Mouse (Mus musculus) hindbrain, embryonic 12.5 days (tissue): ENCODE results near the gene Akr1c13. TPM values are rescaled to one million over a fixed set of nuclear protein-coding genes. Genes with fewer than 3 reads are reported as not detected.
"Not testable (repeated sequence)": the region's sequence is repeated elsewhere in the genome, so short reads cannot be mapped to it uniquely, and the experiment has no call there.

Source experiments
- ATAC-seq: fragments of 200-750 bp; cut with Nextera tagmentation; 2 replicates; pipeline ENCODE4 v1.8.0; 2017; ENCODE audit warnings: moderate TSS enrichment; ENCODE audit not compliant: low FRiP score
- H3K27ac ChIP-seq: fragments of 300-500 bp; sonication (generic); 2 replicates; pipeline ENCODE4 v1.5.1; 2016; ENCODE audit warnings: mild to moderate bottlenecking
- H3K27me3 ChIP-seq: fragments of 300-500 bp; sonication (generic); 2 replicates; pipeline ENCODE4 v1.6.1; 2016; ENCODE audit warnings: mild to moderate bottlenecking
- H3K36me3 ChIP-seq: fragments of 300-500 bp; sonication (generic); 2 replicates; pipeline ENCODE4 v1.6.1; 2016; ENCODE audit warnings: mild to moderate bottlenecking
- H3K4me1 ChIP-seq: fragments of 300-500 bp; sonication (generic); 2 replicates; pipeline ENCODE4 v1.6.1; 2016
- H3K4me2 ChIP-seq: fragments of 300-500 bp; sonication (generic); replicated peaks from 2 replicates; pipeline ENCODE4 v1.6.1; 2016; ENCODE audit warnings: mild to moderate bottlenecking
- H3K4me3 ChIP-seq: fragments of 300-500 bp; sonication (generic); 2 replicates; pipeline ENCODE4 v1.5.1; 2016; ENCODE audit warnings: mild to moderate bottlenecking
- H3K9ac ChIP-seq: fragments of 300-500 bp; sonication (generic); 2 replicates; pipeline ENCODE4 v1.6.1; 2016; ENCODE audit warnings: mild to moderate bottlenecking, moderate library complexity
- H3K9me3 ChIP-seq: fragments of 300-500 bp; sonication (generic); replicated peaks from 2 replicates; pipeline ENCODE4 v1.6.1; 2016; ENCODE audit warnings: mild to moderate bottlenecking
- WGBS: fragments of 180-500 bp; shearing (Covaris S2); methylation state at CpG from one replicate; pipeline ENCODE4 v1.1.7; 2016; 5-methylcytosine and 5-hydroxymethylcytosine counted together
- polyA plus RNA-seq: library from polyadenylated mRNA; unstranded; fragments of >200 nt; fragmentation: Nextera tagmentation; extraction: Ambion mirVana; gene quantifications from 2 replicates; pipeline ENCODE4 v1.2.1, GENCODE M21; 2016

Akr1c13 gene
- 2.0 and 2.1 TPM in 2 replicates for polyA plus RNA-seq

- Histone ChIP-seq H3K27me3 (no peaks in the 10 kb centered on the region), H3K9me3 (no peaks in the 10 kb centered on the region), H3K4me2 (no peak within 1 kb of the TSS), H3K4me3 (no peak within 1 kb of the TSS), H3K4me1 (no peaks in the 10 kb centered on the region), H3K9ac (no peak within 1 kb of the TSS), H3K36me3 (no peaks in the 10 kb centered on the region), H3K27ac (no peak within 1 kb of the TSS)
- 63% methylated on average over 3 of the region's 3 CpGs for WGBS
- ATAC-seq = no peak
Measured at GRCm38 (mm10) chr13:4190904-4191303, at the start of gene Akr1c13. TSS of gene Akr1c13 (plus strand) at chr13:4191150.

GRCm38 (mm10) chr13:4144261-4144660 lies 46.7 kb upstream of the Akr1c13 start:
- H3K4me2 ChIP-seq = no peak overlapping the region
- no peaks in the 10 kb centered on the region for H3K27me3 ChIP-seq
- H3K36me3 ChIP-seq = no peaks in the 10 kb centered on the region
- 85% methylated on average over 1 of the region's 1 CpGs for WGBS
- H3K9ac ChIP-seq = no peak overlapping the region
- H3K9me3 ChIP-seq = no peaks in the 10 kb centered on the region
- ATAC-seq = no peak
- H3K4me1 ChIP-seq = no peaks in the 10 kb centered on the region
- no peak overlapping the region for H3K27ac ChIP-seq
- no peak overlapping the region for H3K4me3 ChIP-seq

GRCm38 (mm10) chr13:4150518-4150917 lies 40.4 kb upstream of the Akr1c13 start, which contains the start of gene Akr1c18:
TSS of gene Akr1c18 (minus strand) at chr13:4150654.
- Histone ChIP-seq H3K36me3 (no peaks in the 10 kb centered on the region), H3K27ac (no peak within 1 kb of the TSS), H3K4me2 (no peak within 1 kb of the TSS), H3K9ac (no peak within 1 kb of the TSS), H3K9me3 (no peaks in the 10 kb centered on the region), H3K4me3 (no peak within 1 kb of the TSS), H3K27me3 (no peaks in the 10 kb centered on the region), H3K4me1 (no peaks in the 10 kb centered on the region)
- ATAC-seq = no peak
- WGBS = 75% methylated on average over 5 of the region's 5 CpGs

- H3K4me1 ChIP-seq = no peaks in the 10 kb centered on the region
- no peaks in the 10 kb centered on the region for H3K27me3 ChIP-seq
- H3K9me3 ChIP-seq = no peaks in the 10 kb centered on the region
- H3K36me3 ChIP-seq = no peaks in the 10 kb centered on the region
- H3K4me2 ChIP-seq = no peak overlapping the region
- 77% methylated on average over 2 of the region's 2 CpGs for WGBS
- no peak overlapping the region for H3K9ac ChIP-seq
- no peak overlapping the region for H3K4me3 ChIP-seq
- no peak overlapping the region for H3K27ac ChIP-seq
- no peak for ATAC-seq
Measured at GRCm38 (mm10) chr13:4152908-4153307, 38.0 kb upstream of the Akr1c13 start.

GRCm38 (mm10) chr13:4153593-4153992 lies 37.4 kb upstream of the Akr1c13 start:
- Histone ChIP-seq H3K4me1 (no peaks in the 10 kb centered on the region), H3K4me2 (no peak overlapping the region), H3K36me3 (no peaks in the 10 kb centered on the region), H3K27me3 (no peaks in the 10 kb centered on the region), H3K9me3 (no peaks in the 10 kb centered on the region), H3K9ac (no peak overlapping the region), H3K27ac (no peak overlapping the region), H3K4me3 (no peak overlapping the region)
- no peak for ATAC-seq
- WGBS = 81% methylated on average over 3 of the region's 3 CpGs

- WGBS = 32% methylated on average over 2 of the region's 2 CpGs
- no peaks in the 10 kb centered on the region for H3K4me1 ChIP-seq
- ATAC-seq = no peak
Measured at GRCm38 (mm10) chr13:4155286-4155685, 35.7 kb upstream of the Akr1c13 start.

GRCm38 (mm10) chr13:4168006-4168405 lies 22.9 kb upstream of the Akr1c13 start:
- no peak overlapping the region for H3K4me3 ChIP-seq
- no peaks in the 10 kb centered on the region for H3K36me3 ChIP-seq
- no peak overlapping the region for H3K9ac ChIP-seq
- ATAC-seq = no peak
- no peak overlapping the region for H3K27ac ChIP-seq
- no peaks in the 10 kb centered on the region for H3K27me3 ChIP-seq
- 54% methylated on average over 1 of the region's 1 CpGs for WGBS
- H3K9me3 ChIP-seq = no peaks in the 10 kb centered on the region
- H3K4me2 ChIP-seq = no peak overlapping the region
- no peaks in the 10 kb centered on the region for H3K4me1 ChIP-seq

More at GRCm38 (mm10) chr13:4155286-4155685, 35.7 kb upstream of the Akr1c13 start:
- Histone ChIP-seq H3K27me3 (no peaks in the 10 kb centered on the region), H3K4me3 (no peak overlapping the region), H3K36me3 (no peaks in the 10 kb centered on the region), H3K27ac (no peak overlapping the region), H3K4me2 (no peak overlapping the region), H3K9me3 (no peaks in the 10 kb centered on the region), H3K9ac (no peak overlapping the region)

GRCm38 (mm10) chr13:4172978-4173377 lies 18.0 kb upstream of the Akr1c13 start:
- no peaks in the 10 kb centered on the region for H3K9me3 ChIP-seq
- 79% methylated on average over 2 of the region's 2 CpGs for WGBS
- no peak overlapping the region for H3K4me3 ChIP-seq
- ATAC-seq = no peak
- no peaks in the 10 kb centered on the region for H3K4me1 ChIP-seq
- H3K27ac ChIP-seq = no peak overlapping the region
- H3K4me2 ChIP-seq = no peak overlapping the region
- no peak overlapping the region for H3K9ac ChIP-seq
- H3K36me3 ChIP-seq = no peaks in the 10 kb centered on the region
- no peaks in the 10 kb centered on the region for H3K27me3 ChIP-seq

- WGBS = 90% methylated on average over 4 of the region's 4 CpGs
- H3K36me3 ChIP-seq, H3K4me2 ChIP-seq, ATAC-seq, H3K9ac ChIP-seq, H3K4me1 ChIP-seq, H3K9me3 ChIP-seq, H3K27me3 ChIP-seq, H3K4me3 ChIP-seq, H3K27ac ChIP-seq: not testable (repeated sequence)
Measured at GRCm38 (mm10) chr13:4181321-4181720, 9.6 kb upstream of the Akr1c13 start.

GRCm38 (mm10) chr13:4183116-4183515 lies 7.8 kb upstream of the Akr1c13 start:
- Histone ChIP-seq H3K27me3 (no peaks in the 10 kb centered on the region), H3K36me3 (no peaks in the 10 kb centered on the region), H3K9me3 (no peaks in the 10 kb centered on the region), H3K27ac (no peak overlapping the region), H3K9ac (no peak overlapping the region), H3K4me3 (no peak overlapping the region), H3K4me1 (no peaks in the 10 kb centered on the region), H3K4me2 (no peak overlapping the region)
- WGBS = 69% methylated on average over 9 of the region's 9 CpGs
- no peak for ATAC-seq

GRCm38 (mm10) chr13:4186641-4187411 lies 4.1 kb upstream of the Akr1c13 start:
- not testable (repeated sequence) for H3K4me1 ChIP-seq, H3K4me3 ChIP-seq, H3K27ac ChIP-seq, H3K36me3 ChIP-seq, H3K4me2 ChIP-seq, H3K9ac ChIP-seq, H3K27me3 ChIP-seq, ATAC-seq, H3K9me3 ChIP-seq
- 84% methylated on average over 7 of the region's 7 CpGs for WGBS

GRCm38 (mm10) chr13:4188174-4188573 lies 2.8 kb upstream of the Akr1c13 start:
- H3K4me1 ChIP-seq = no peaks in the 10 kb centered on the region
- H3K27me3 ChIP-seq = no peaks in the 10 kb centered on the region
- 87% methylated on average over 2 of the region's 2 CpGs for WGBS
- no peaks in the 10 kb centered on the region for H3K9me3 ChIP-seq
- H3K27ac ChIP-seq = no peak overlapping the region
- no peaks in the 10 kb centered on the region for H3K36me3 ChIP-seq
- no peak overlapping the region for H3K4me3 ChIP-seq
- H3K9ac ChIP-seq = no peak overlapping the region
- ATAC-seq = no peak
- no peak overlapping the region for H3K4me2 ChIP-seq

GRCm38 (mm10) chr13:4192511-4192910 lies 1.6 kb downstream of the Akr1c13 start:
- Histone ChIP-seq H3K36me3 (no peaks in the 10 kb centered on the region), H3K4me1 (no peaks in the 10 kb centered on the region), H3K4me2 (no peak overlapping the region), H3K9me3 (no peaks in the 10 kb centered on the region), H3K27me3 (no peaks in the 10 kb centered on the region), H3K27ac (no peak overlapping the region), H3K9ac (no peak overlapping the region), H3K4me3 (no peak overlapping the region)
- WGBS = 77% methylated on average over 3 of the region's 3 CpGs
- no peak for ATAC-seq
